ENCODE assay signal across 14 mouse cellular contexts in the genomic region with DNA sequence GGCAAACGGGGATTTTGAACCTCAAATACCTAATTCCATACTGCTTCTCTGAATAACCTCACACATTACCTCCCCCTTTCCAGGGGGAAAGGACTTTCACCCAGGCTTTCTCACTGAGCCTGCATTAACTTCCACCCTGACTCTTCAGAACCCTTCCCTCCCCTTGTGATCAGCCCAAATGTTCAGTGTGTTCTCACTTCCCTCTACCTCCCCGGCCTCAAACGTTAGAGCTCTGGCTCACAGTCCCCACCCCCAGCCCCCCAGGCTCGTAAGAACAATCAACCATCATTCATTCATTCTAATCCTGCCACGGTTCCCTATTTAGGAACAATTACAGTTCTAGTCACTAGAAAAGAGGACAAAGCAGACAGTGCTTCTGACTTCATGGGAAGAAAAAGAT.
"Had no signal": no experiment of that assay in that cellular context is flagged by ENCODE, and none has a peak within 500 bp of the region (broad histone marks: within the 10 kb centered on the region; RNA-seq: fewer than 3 reads in every experiment).

No protein-coding gene starts in this region.

- H3K4me1 ChIP-seq: neural tube, embryonic 13.5 days had no signal

- H3K4me3 ChIP-seq: layer of hippocampus, adult 2 months; liver, embryonic 12.5 days; neural tube, embryonic 13.5 days had no signal

- H3K36me3 ChIP-seq: liver, embryonic 12.5 days; neural tube, embryonic 13.5 days had no signal

- DNase-seq: kidney, postnatal 10 days; kidney, postnatal 4 days; left cerebral cortex, postnatal 4 days; lung, embryonic 14.5 days; lung, postnatal 10 days; lung, postnatal 4 days; right cerebral cortex, adult 18-20 months; right cerebral cortex, postnatal 25 days; thymus, postnatal 4 days had no signal

- ATAC-seq: liver, embryonic 12.5 days; midbrain, embryonic 16.5 days had no signal

- H3K27ac ChIP-seq: layer of hippocampus, adult 2 months; liver, embryonic 12.5 days; neural tube, embryonic 13.5 days; stomach, postnatal 0 days had no signal

- H3K4me2 ChIP-seq: liver, embryonic 12.5 days; lung, embryonic 14.5 days; neural tube, embryonic 13.5 days had no signal

- H3K9ac ChIP-seq: liver, embryonic 12.5 days; lung, embryonic 14.5 days; neural tube, embryonic 13.5 days had no signal

- H3K9me3 ChIP-seq: liver, embryonic 12.5 days; neural tube, embryonic 13.5 days had no signal

- H3K27me3 ChIP-seq: liver, embryonic 12.5 days had no signal
